Mouse (Mus musculus): ENCODE data around the gene Sec16a.
"Not testable (repeated sequence)": the region's sequence is repeated elsewhere in the genome, so short reads cannot be mapped to it uniquely, and the experiment has no call there.

Sec16a gene

GRCm38 (mm10) chr2:26389154-26389690 lies 55.8 kb downstream of the Sec16a start, which contains the start of the genes Entr1 and Pmpca:
TSS of gene Entr1 (minus strand) at chr2:26389316.
TSS of gene Pmpca (plus strand) at chr2:26389339.
- peak; percentile 86 for ATAC-seq (ENCODE audit: low TSS enrichment)

- ATAC-seq (ENCODE audit: low TSS enrichment), result peak; percentile 58
Measured at GRCm38 (mm10) chr2:26388682-26389153, 56.3 kb downstream of the Sec16a start.

GRCm38 (mm10) chr2:26387713-26388112 lies 57.3 kb downstream of the Sec16a start:
- ATAC-seq (ENCODE audit: low TSS enrichment), result no peak

GRCm38 (mm10) chr2:26380871-26381270 lies 64.1 kb downstream of the Sec16a start:
- ATAC-seq (ENCODE audit: low TSS enrichment), result not testable (repeated sequence)

GRCm38 (mm10) chr2:26380131-26380771 lies 64.8 kb downstream of the Sec16a start, which contains the start of gene Snapc4:
TSS of gene Snapc4 (minus strand) at chr2:26380653.
- peak; percentile 98 for ATAC-seq (ENCODE audit: low TSS enrichment)

- ATAC-seq (ENCODE audit: low TSS enrichment), result no peak
Measured at GRCm38 (mm10) chr2:26372396-26372795, 72.6 kb downstream of the Sec16a start.

- no peak for ATAC-seq (ENCODE audit: low TSS enrichment)
Measured at GRCm38 (mm10) chr2:26368572-26368971, 76.4 kb downstream of the Sec16a start.

- no peak for ATAC-seq (ENCODE audit: low TSS enrichment)
Measured at GRCm38 (mm10) chr2:26367911-26368310, 77.1 kb downstream of the Sec16a start.

GRCm38 (mm10) chr2:26364738-26365465 lies 80.1 kb downstream of the Sec16a start:
- ATAC-seq (ENCODE audit: low TSS enrichment), result peak; percentile 5; the same call in 1 of the 2 replicates

- ATAC-seq (ENCODE audit: low TSS enrichment), result no peak
Measured at GRCm38 (mm10) chr2:26363481-26363880, 81.5 kb downstream of the Sec16a start.

GRCm38 (mm10) chr2:26362991-26363390 lies 82.0 kb downstream of the Sec16a start:
- ATAC-seq (ENCODE audit: low TSS enrichment), result no peak

GRCm38 (mm10) chr2:26360772-26361171 lies 84.2 kb downstream of the Sec16a start, which contains the start of gene Card9:
TSS of gene Card9 (minus strand) at chr2:26360918.
- ATAC-seq (ENCODE audit: low TSS enrichment), result no peak

- ATAC-seq (ENCODE audit: low TSS enrichment), result no peak
Measured at GRCm38 (mm10) chr2:26359983-26360382, 85.0 kb downstream of the Sec16a start.

All from frontal cortex, adult (tissue).